Mouse (Mus musculus) midbrain, embryonic 14.5 days (tissue): Measurements from ENCODE around the gene Dlg1. TPM values are rescaled to one million over a fixed set of nuclear protein-coding genes. Genes with fewer than 3 reads are reported as not detected.

ENCODE experiments used
- ATAC-seq: fragments of 200-750 bp; cut with Nextera tagmentation; 2 replicates; pipeline ENCODE4 v1.8.0; 2017; ENCODE audit warnings: moderate number of reproducible peaks, moderate library complexity; ENCODE audit not compliant: low FRiP score, low TSS enrichment
- DNase-seq: peaks from one replicate; pipeline ENCODE4 v3.0.0-alpha.2; 2015
- H3K27ac ChIP-seq: fragments of 300-500 bp; sonication (generic); replicated peaks from 2 replicates; pipeline ENCODE4 v1.5.1; 2014; ENCODE audit warnings: mild to moderate bottlenecking, low read depth, low read length, moderate library complexity
- H3K27me3 ChIP-seq: fragments of 300-500 bp; sonication (generic); 2 replicates; pipeline ENCODE4 v1.6.1; 2014; ENCODE audit warnings: low read length, control low read depth, mixed read lengths; ENCODE audit not compliant: control insufficient read depth, insufficient read depth
- H3K36me3 ChIP-seq: fragments of 300-500 bp; sonication (generic); 2 replicates; pipeline ENCODE4 v1.6.1; 2014; ENCODE audit warnings: low read length, control low read depth; ENCODE audit not compliant: control insufficient read depth, insufficient read depth
- H3K4me1 ChIP-seq: fragments of 300-500 bp; sonication (generic); 2 replicates; pipeline ENCODE4 v1.6.1; 2014; ENCODE audit warnings: mild to moderate bottlenecking, antibody characterized with exemption, low read length, control low read depth; ENCODE audit not compliant: control insufficient read depth, insufficient read depth
- H3K4me2 ChIP-seq: fragments of 300-500 bp; sonication (generic); 2 replicates; pipeline ENCODE4 v1.6.1; 2014; ENCODE audit warnings: mild to moderate bottlenecking, low read length, moderate library complexity
- H3K4me3 ChIP-seq: fragments of 300-500 bp; sonication (generic); replicated peaks from 2 replicates; pipeline ENCODE4 v1.5.1; 2014; ENCODE audit warnings: low read depth, low read length
- H3K9ac ChIP-seq: fragments of 300-500 bp; sonication (generic); replicated peaks from 2 replicates; pipeline ENCODE4 v1.6.1; 2014; ENCODE audit warnings: mild to moderate bottlenecking, low read length, moderate library complexity
- H3K9me3 ChIP-seq: fragments of 300-500 bp; sonication (generic); 2 replicates; pipeline ENCODE4 v1.6.1; 2016; ENCODE audit warnings: low read length, control low read depth, mixed read lengths; ENCODE audit not compliant: control insufficient read depth
- WGBS: fragments of 180-500 bp; shearing (Covaris S2); extraction: QIAGEN DNeasy Blood & Tissue Kit; methylation state at CpG from one replicate; pipeline ENCODE4 v1.1.7; 2014; 5-methylcytosine and 5-hydroxymethylcytosine counted together
- polyA plus RNA-seq: library from polyadenylated mRNA; unstranded; fragments of >200 nt; fragmentation: Nextera tagmentation; extraction: Ambion mirVana; gene quantifications from 2 replicates; pipeline ENCODE4 v1.2.1, GENCODE M21; 2014

The Dlg1 gene
- polyA plus RNA-seq, 1 experiment from 2014 or later, result 13.2 TPM

- Histone ChIP-seq H3K4me2 (no peak overlapping the region), H3K9me3 (no peaks in the 10 kb centered on the region), H3K27me3 (no peaks in the 10 kb centered on the region), H3K4me3 (no peak overlapping the region), H3K36me3 (no peaks in the 10 kb centered on the region), H3K27ac (no peak overlapping the region), H3K9ac (no peak overlapping the region), H3K4me1 (no peaks in the 10 kb centered on the region)
- ATAC-seq (no peak), DNase-seq (no peak)
- WGBS, result 96% methylated on average over 4 of the region's 4 CpGs
Measured at GRCm38 (mm10) chr16:31830726-31831125, 167.5 kb downstream of the Dlg1 start.

- 94% methylated on average over 10 of the region's 10 CpGs for WGBS
- DNase-seq (no peak), ATAC-seq (no peak)
- Histone ChIP-seq H3K36me3 (0 out of 2 replicates have a peak, but pooled peaks cover 3% of the 10 kb centered on the region), H3K4me2 (no peak overlapping the region), H3K4me3 (no peak overlapping the region), H3K9me3 (no peaks in the 10 kb centered on the region), H3K4me1 (no peaks in the 10 kb centered on the region), H3K27ac (no peak overlapping the region), H3K27me3 (no peaks in the 10 kb centered on the region), H3K9ac (no peak overlapping the region)
Measured at GRCm38 (mm10) chr16:31832630-31833422, 169.6 kb downstream of the Dlg1 start.

GRCm38 (mm10) chr16:31834011-31834584 is 170.9 kb downstream of the Dlg1 start:
- 83% methylated on average over 7 of the region's 7 CpGs for WGBS
- DNase-seq (no peak), ATAC-seq (no peak)
- Histone ChIP-seq H3K9me3 (no peaks in the 10 kb centered on the region), H3K36me3 (peaks cover 9% of the 10 kb centered on the region), H3K27me3 (no peaks in the 10 kb centered on the region), H3K4me2 (no peak overlapping the region), H3K27ac (no peak overlapping the region), H3K9ac (no peak overlapping the region), H3K4me1 (no peaks in the 10 kb centered on the region), H3K4me3 (no peak overlapping the region)

GRCm38 (mm10) chr16:31834662-31835318 is 171.5 kb downstream of the Dlg1 start:
- DNase-seq, result no peak

GRCm38 (mm10) chr16:31837362-31837761 is 174.1 kb downstream of the Dlg1 start:
- H3K4me3 ChIP-seq, result no peak overlapping the region
- no peak overlapping the region for H3K27ac ChIP-seq
- no peaks in the 10 kb centered on the region for H3K9me3 ChIP-seq
- ATAC-seq (no peak), DNase-seq (no peak)
- H3K36me3 ChIP-seq, result peaks cover 12% of the 10 kb centered on the region
- no peak overlapping the region for H3K4me2 ChIP-seq
- H3K9ac ChIP-seq, result no peak overlapping the region
- 88% methylated on average over 3 of the region's 3 CpGs for WGBS
- no peaks in the 10 kb centered on the region for H3K4me1 ChIP-seq
- H3K27me3 ChIP-seq, result no peaks in the 10 kb centered on the region

More at GRCm38 (mm10) chr16:31834662-31835318, 171.5 kb downstream of the Dlg1 start:
- Histone ChIP-seq H3K4me2 (no peak overlapping the region), H3K9me3 (no peaks in the 10 kb centered on the region), H3K4me1 (no peaks in the 10 kb centered on the region), H3K9ac (no peak overlapping the region), H3K36me3 (peaks cover 9% of the 10 kb centered on the region), H3K27me3 (no peaks in the 10 kb centered on the region), H3K4me3 (no peak overlapping the region), H3K27ac (no peak overlapping the region)
- 86% methylated on average over 2 of the region's 2 CpGs for WGBS
- no peak for ATAC-seq

- Histone ChIP-seq H3K4me1 (no peaks in the 10 kb centered on the region), H3K36me3 (0 out of 2 replicates have a peak, but pooled peaks cover 3% of the 10 kb centered on the region), H3K27ac (no peak overlapping the region), H3K4me2 (no peak overlapping the region), H3K9ac (no peak overlapping the region), H3K9me3 (no peaks in the 10 kb centered on the region), H3K27me3 (no peaks in the 10 kb centered on the region), H3K4me3 (no peak overlapping the region)
- WGBS, result 86% methylated on average over 3 of the region's 3 CpGs
- ATAC-seq, result no peak
- DNase-seq, result no peak
Measured at GRCm38 (mm10) chr16:31844246-31844645, 181.0 kb downstream of the Dlg1 start.

GRCm38 (mm10) chr16:31846763-31847162 is 183.5 kb downstream of the Dlg1 start:
- Histone ChIP-seq H3K4me3 (no peak overlapping the region), H3K27me3 (no peaks in the 10 kb centered on the region), H3K4me1 (no peaks in the 10 kb centered on the region), H3K36me3 (no peaks in the 10 kb centered on the region), H3K9ac (no peak overlapping the region), H3K9me3 (no peaks in the 10 kb centered on the region), H3K27ac (peak overlapping the region; percentile 60), H3K4me2 (peak overlapping the region; percentile 31)
- ATAC-seq, result no peak
- WGBS, result 45% methylated on average over 10 of the region's 10 CpGs
- DNase-seq, result peak; percentile 65

GRCm38 (mm10) chr16:31863920-31864319 is 200.7 kb downstream of the Dlg1 start:
- no peak for ATAC-seq
- no peaks in the 10 kb centered on the region for H3K27me3 ChIP-seq
- H3K27ac ChIP-seq, result no peak overlapping the region
- no peak overlapping the region for H3K4me2 ChIP-seq
- H3K9me3 ChIP-seq, result no peaks in the 10 kb centered on the region
- no peak overlapping the region for H3K9ac ChIP-seq
- 97% methylated on average over 5 of the region's 5 CpGs for WGBS
- H3K4me1 ChIP-seq, result no peaks in the 10 kb centered on the region
- no peak for DNase-seq
- H3K36me3 ChIP-seq, result peaks cover 33% of the 10 kb centered on the region
- no peak overlapping the region for H3K4me3 ChIP-seq
